In the genomic region with DNA sequence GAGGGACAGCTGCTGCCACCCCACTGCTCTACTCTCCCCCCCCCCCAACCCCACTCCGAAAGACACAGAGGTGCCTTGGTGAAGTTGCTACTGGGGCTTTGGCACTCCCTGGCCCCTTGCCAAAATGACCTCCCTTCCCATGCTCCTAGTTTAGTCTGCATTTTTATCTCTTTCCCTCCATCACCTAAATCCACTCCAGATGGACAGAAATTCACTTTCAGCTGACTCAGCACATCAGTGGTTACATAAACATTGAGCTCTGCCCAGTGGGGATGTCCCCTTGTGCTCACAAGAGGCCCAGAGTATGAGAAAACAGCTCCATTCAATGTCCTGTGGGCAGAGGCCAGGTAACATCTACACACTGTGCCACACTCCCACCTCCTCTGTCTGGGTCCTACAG, we compare ENCODE assay signal across 17 mouse cellular contexts. TPM values are rescaled to one million over a fixed set of nuclear protein-coding genes. Genes with fewer than 3 reads are reported as not detected.
DNase-seq lines count a peak whose midpoint lies in the region; ATAC-seq and TF ChIP-seq lines count a peak whose summit lies in the region.
"Had no signal": no experiment of that assay in that cellular context is flagged by ENCODE, and none has a peak within 500 bp of the region (broad histone marks: within the 10 kb centered on the region; RNA-seq: fewer than 3 reads in every experiment).

No protein-coding gene starts in this region.

- peak overlapping the region; percentile 40; the same call in 1 of the 2 replicates for H3K27ac ChIP-seq in heart, embryonic 16.5 days (ENCODE audit: low read length)
- peak overlapping the region; percentile 14; the same call in 1 of the 2 replicates for H3K27ac ChIP-seq in embryonic facial prominence, embryonic 13.5 days
- H3K27ac ChIP-seq in thymus, adult 2 months (ENCODE audit: control insufficient read depth, insufficient read depth, low read length): no peak overlapping the region
- H3K27ac ChIP-seq: forebrain, embryonic 10.5 days; intestine, embryonic 15.5 days; liver, embryonic 12.5 days had no signal

- H3K4me1 ChIP-seq in heart, embryonic 16.5 days (ENCODE audit: control insufficient read depth, insufficient read depth, low read length): peaks cover 49% of the 10 kb centered on the region
- peaks cover 99% of the 10 kb centered on the region for H3K4me1 ChIP-seq in embryonic facial prominence, embryonic 13.5 days
- H3K4me1 ChIP-seq in thymus, adult 2 months (replicated peaks; ENCODE audit: control insufficient read depth, insufficient read depth, low read length): no peaks in the 10 kb centered on the region
- H3K4me1 ChIP-seq: liver, embryonic 12.5 days had no signal

- DNase-seq in embryo, embryonic 10.5 days (ENCODE audit: low spot score): peak; percentile 35
- no peak for DNase-seq in embryo, embryonic 9.5 days (ENCODE audit: extremely low spot score)
- DNase-seq in heart, postnatal 4 days: no peak
- DNase-seq in 3T3-L1 (ENCODE audit: low read depth, low spot score): peak; percentile 88
- DNase-seq in thymus, adult 2 months: no peak
- no peak for DNase-seq in thymus, postnatal 14 days
- DNase-seq: adrenal gland, adult 8-10 months; cerebellum, adult 11-12 months; layer of hippocampus, adult 9-11 months had no signal

- no peak for TF ChIP-seq CTCF in thymus, adult 2 months (IDR thresholded peaks at IDR 0.05; ENCODE audit: borderline replicate concordance, control insufficient read depth, extremely low read depth, insufficient read depth, low read length, poor library complexity)

- no peak overlapping the region for H3K9ac ChIP-seq in heart, embryonic 16.5 days (ENCODE audit: low read length)
- H3K9ac ChIP-seq in embryonic facial prominence, embryonic 13.5 days: no peak overlapping the region
- H3K9ac ChIP-seq: intestine, embryonic 15.5 days; liver, embryonic 12.5 days had no signal

- no peak for ATAC-seq in heart, embryonic 16.5 days (replicated peaks; ENCODE audit: extremely low read depth, insufficient read depth, low FRiP score)
- no peak for ATAC-seq in embryonic facial prominence, embryonic 13.5 days (ENCODE audit: insufficient number of reproducible peaks, insufficient read depth, low FRiP score, low TSS enrichment, low read depth)
- ATAC-seq: intestine, embryonic 15.5 days; liver, embryonic 12.5 days had no signal

- WGBS in heart, embryonic 16.5 days: 40% methylated on average over 1 of the region's 1 CpGs
- WGBS in embryonic facial prominence, embryonic 13.5 days: 19% methylated on average over 1 of the region's 1 CpGs
- 94% methylated on average over 1 of the region's 1 CpGs for WGBS in thymus, adult 2 months

- no peaks in the 10 kb centered on the region for H3K9me3 ChIP-seq in heart, embryonic 16.5 days (replicated peaks; ENCODE audit: control insufficient read depth, low read length)
- H3K9me3 ChIP-seq in embryonic facial prominence, embryonic 13.5 days: no peaks in the 10 kb centered on the region
- H3K9me3 ChIP-seq: forebrain, embryonic 10.5 days; intestine, embryonic 15.5 days; liver, embryonic 12.5 days had no signal

- peaks cover 13% of the 10 kb centered on the region; the same call in 1 of the 2 replicates for H3K36me3 ChIP-seq in heart, embryonic 16.5 days (ENCODE audit: control insufficient read depth, insufficient read depth)
- peaks cover 49% of the 10 kb centered on the region for H3K36me3 ChIP-seq in embryonic facial prominence, embryonic 13.5 days
- H3K36me3 ChIP-seq in thymus, adult 2 months (ENCODE audit: control insufficient read depth, insufficient read depth, low read length): peaks cover 15% of the 10 kb centered on the region

- no peak overlapping the region for H3K4me2 ChIP-seq in heart, embryonic 16.5 days (ENCODE audit: low read depth, low read length)
- no peak overlapping the region for H3K4me2 ChIP-seq in embryonic facial prominence, embryonic 13.5 days
- H3K4me2 ChIP-seq: intestine, embryonic 15.5 days; liver, embryonic 12.5 days had no signal

- no peak overlapping the region for H3K4me3 ChIP-seq in heart, embryonic 16.5 days (ENCODE audit: low read length)
- H3K4me3 ChIP-seq in embryonic facial prominence, embryonic 13.5 days: no peak overlapping the region
- H3K4me3 ChIP-seq in thymus, adult 2 months (ENCODE audit: control insufficient read depth, insufficient read depth, low read length): no peak overlapping the region
- H3K4me3 ChIP-seq: forebrain, embryonic 10.5 days; intestine, embryonic 15.5 days; liver, embryonic 12.5 days had no signal

- no peaks in the 10 kb centered on the region for H3K27me3 ChIP-seq in heart, embryonic 16.5 days (ENCODE audit: control insufficient read depth, insufficient read depth, low read length)
- no peaks in the 10 kb centered on the region for H3K27me3 ChIP-seq in embryonic facial prominence, embryonic 13.5 days
- no peaks in the 10 kb centered on the region for H3K27me3 ChIP-seq in thymus, adult 2 months (ENCODE audit: control insufficient read depth, insufficient read depth, low read length)
- H3K27me3 ChIP-seq: intestine, embryonic 15.5 days; liver, embryonic 12.5 days had no signal

- TF ChIP-seq POLR2A in thymus, adult 2 months (IDR thresholded peaks at IDR 0.05; ENCODE audit: control insufficient read depth, extremely low read depth, insufficient read depth, low read length, poor library complexity): no peak

RNA-seq across cellular contexts. Expression of gene Aagab, which starts 52.6 kb away (rescaled TPM):
- polyA plus RNA-seq in heart, embryonic 16.5 days (2015; fragmentation: Nextera tagmentation; extraction: Ambion mirVana): 29.4 and 32.5 TPM in 2 replicates
- 10 to 100 TPM; 18.7 to 22.7 TPM for total RNA-seq in heart, postnatal 4 days (2021)
- 28.0 and 28.9 TPM in 2 replicates for polyA plus RNA-seq in embryonic facial prominence, embryonic 13.5 days (2015; fragmentation: Nextera tagmentation; extraction: Ambion mirVana)
- polyA plus RNA-seq in thymus, adult 2 months (2012; rRNA removed): 39.5 and 46.5 TPM in 2 replicates

RNA-seq across cellular contexts. Expression of gene Iqch, which starts 52.8 kb away (rescaled TPM):
- 0.07 and 0.14 TPM in 2 replicates for polyA plus RNA-seq in heart, embryonic 16.5 days (2015; fragmentation: Nextera tagmentation; extraction: Ambion mirVana)
- not detected for total RNA-seq in heart, postnatal 4 days (2021)
- polyA plus RNA-seq in embryonic facial prominence, embryonic 13.5 days (2015; fragmentation: Nextera tagmentation; extraction: Ambion mirVana): 0.10 TPM in 1 of 2 replicates, not detected in the other
- 0.08 and 0.16 TPM in 2 replicates for polyA plus RNA-seq in thymus, adult 2 months (2012; rRNA removed)
- total RNA-seq: gastrocnemius, postnatal 4 days; megakaryocyte, adult 5-6 weeks had no signal
- polyA plus RNA-seq: liver, embryonic 12.5 days; small intestine, adult 2 months had no signal

Comparison
In these comparisons a context has a peak if more than half of its experiments do, and no peak if none do; other contexts are left out.
1. DNase-seq: peak in embryo, embryonic 10.5 days (single experiment) and 3T3-L1 (single experiment); none in embryo, embryonic 9.5 days (single experiment), heart, postnatal 4 days (single experiment), thymus, adult 2 months (single experiment) and thymus, postnatal 14 days (single experiment).